Mouse (Mus musculus) activated CD4-positive, CD25-positive, alpha-beta regulatory T cell, adult 4 months (primary cell): ENCODE measurements around the gene Sf3b6. TPM values are rescaled to one million over a fixed set of nuclear protein-coding genes. Genes with fewer than 3 reads are reported as not detected.
A peak's percentile ranks its signal among the peaks of the same experiment; 100 is the strongest.

Source experiments
- ATAC-seq: one replicate; pipeline ENCODE4 v1.8.0; 2017
- polyA plus RNA-seq, 2 experiments: library from polyadenylated mRNA; unstranded; fragments of 100-300 nt; shearing (Covaris generic); gene quantifications; one replicate each; pipeline ENCODE4 v1.2.1; 2017

The Sf3b6 gene
- polyA plus RNA-seq, 2 experiments from 2014 or later = 295 to 357 TPM

DNA sequence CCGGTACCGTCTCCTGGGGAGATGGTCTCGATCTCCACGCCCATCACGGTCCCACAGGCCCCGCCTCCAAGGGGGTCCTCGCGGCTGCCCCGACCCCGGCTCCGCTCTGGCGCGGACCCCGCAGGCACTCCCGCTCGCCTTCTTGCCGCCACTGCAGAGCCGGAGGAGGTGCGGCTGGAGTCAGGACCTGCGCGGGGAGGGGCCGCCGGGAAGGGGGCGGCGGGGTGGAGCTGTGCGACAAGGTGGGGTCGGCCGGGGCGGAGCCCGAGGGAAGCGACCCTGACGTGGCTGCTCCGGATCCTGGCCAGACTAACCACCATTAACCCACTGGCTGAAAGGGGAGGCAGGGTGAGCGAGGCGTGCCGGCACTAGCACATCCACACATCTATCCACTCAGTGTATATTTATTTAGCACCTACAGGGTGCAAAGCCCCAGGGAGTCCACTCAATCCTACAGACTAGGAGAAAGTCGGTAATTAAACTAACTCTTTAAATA, 24.1 kb downstream of the Sf3b6 start, which contains the start of gene Fkbp1b:
TSS of gene Fkbp1b (minus strand) at position 200 of the 496 bp plus-strand sequence.
- no peak for ATAC-seq

DNA sequence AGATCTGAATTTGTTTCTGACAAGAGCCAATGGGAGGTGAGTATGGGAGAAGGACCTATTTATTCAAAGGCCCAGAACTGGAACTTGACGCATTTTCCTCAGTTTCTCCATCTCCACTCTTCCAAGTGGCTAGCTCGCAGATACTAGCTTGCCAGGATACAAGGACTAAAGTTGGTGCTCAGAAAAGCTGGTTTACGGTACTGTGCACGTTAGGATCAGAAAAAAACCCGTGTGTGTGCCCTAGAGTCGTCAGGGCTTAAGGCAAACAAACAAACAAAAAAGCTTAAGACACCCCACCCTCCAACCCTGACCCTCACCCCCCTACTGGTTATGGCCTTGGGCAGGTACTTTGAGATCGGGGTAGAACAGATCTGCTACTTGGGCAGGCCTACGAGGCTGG, 25.1 kb downstream of the Sf3b6 start:
- no peak for ATAC-seq

DNA sequence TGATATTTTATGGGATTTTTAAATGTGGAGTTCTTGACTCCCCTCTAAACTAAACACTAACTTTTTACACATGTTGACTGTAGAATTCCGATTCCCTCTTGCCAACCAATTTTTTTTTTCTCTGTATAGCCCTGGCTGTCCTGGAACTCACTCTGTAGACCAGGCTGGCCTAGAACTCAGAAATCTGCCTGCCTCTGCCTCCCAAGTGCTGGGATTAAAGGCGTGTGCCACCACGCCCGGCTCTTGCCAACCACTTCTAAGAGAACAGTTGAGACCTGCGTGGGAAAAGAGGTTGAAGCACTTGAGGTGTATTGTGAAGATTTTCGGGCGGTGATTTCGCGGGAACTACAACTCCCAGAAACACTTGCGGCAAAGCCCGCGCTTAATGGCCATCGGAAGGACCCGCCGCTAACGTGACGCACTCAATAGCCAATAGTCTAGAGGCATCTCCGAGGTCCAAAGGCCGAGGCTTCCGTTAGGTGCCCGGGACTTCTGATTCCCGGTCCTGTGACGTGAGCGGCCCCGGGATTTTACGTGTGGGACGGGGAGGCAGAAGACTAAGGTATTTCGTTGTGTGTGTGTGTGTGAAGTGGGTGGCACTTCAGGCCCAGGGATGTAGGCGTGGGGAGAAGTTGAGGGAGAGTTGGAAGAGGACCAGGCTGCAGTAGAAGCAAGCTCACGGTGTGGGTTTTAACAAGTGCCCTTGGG, 25.7 kb downstream of the Sf3b6 start, which contains the start of gene Wdcp:
TSS of gene Wdcp (plus strand) at position 414 of the 708 bp plus-strand sequence.
- ATAC-seq = peak; percentile 89

GRCm38 (mm10) chr12:4843741-4844140, 26.4 kb downstream of the Sf3b6 start:
- ATAC-seq = peak; percentile 47

- no peak for ATAC-seq
Measured at GRCm38 (mm10) chr12:4856160-4856559, 38.8 kb downstream of the Sf3b6 start.

DNA sequence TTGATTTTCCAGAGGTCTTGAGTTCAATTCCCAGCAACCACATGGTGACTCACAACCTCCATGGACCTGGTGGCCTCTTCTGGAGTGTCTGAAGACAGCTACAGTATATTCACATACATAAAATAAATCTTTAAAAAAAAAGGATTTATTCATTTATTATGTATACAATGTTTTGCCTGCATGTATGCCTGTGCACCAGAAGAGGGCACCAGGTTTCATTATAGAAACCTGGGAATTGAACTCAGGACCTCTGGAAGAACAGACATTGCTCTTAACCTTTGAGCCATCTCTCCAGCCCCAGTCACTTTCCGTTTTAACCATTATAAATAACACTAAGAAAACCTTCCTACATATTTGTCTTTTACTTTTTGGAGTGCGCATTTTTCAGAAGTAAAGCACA, 39.5 kb downstream of the Sf3b6 start:
- no peak for ATAC-seq

DNA sequence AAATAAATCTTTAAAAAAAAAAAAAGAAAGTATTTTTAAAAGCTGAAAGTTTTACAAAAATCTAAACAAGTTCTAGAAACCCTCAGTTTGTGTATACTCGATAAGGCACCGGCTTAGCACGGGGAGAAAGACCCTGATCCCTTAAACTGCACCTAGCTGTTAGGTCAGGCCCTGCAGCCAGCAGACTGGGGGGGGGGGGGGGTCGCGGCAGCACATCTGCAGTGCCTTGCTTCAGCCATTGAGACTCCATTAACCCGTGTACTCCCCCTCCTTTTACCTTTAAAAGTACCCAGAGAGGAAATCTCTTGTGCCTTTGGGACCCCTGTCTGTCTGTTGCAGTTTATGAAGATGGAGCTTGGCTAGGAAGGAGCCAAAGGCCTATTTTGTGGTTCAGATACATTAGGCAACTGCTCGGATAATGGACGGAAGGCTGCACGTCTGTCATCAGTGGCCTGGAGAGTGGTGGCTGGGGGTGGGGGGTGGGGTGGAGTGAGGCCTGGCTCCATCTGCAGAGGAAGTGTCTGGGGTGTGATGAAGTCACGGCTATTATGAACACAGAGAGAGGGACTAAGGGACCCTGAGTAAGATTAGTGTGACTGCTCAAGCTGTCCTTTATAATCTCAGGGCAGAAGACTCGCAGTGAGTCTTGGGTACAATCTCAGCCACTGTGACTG, 42.0 kb downstream of the Sf3b6 start:
- ATAC-seq = no peak

- ATAC-seq = no peak
Measured at GRCm38 (mm10) chr12:4862672-4863071, 45.3 kb downstream of the Sf3b6 start.

- no peak for ATAC-seq
Measured at GRCm38 (mm10) chr12:4863654-4864337, 46.5 kb downstream of the Sf3b6 start.

DNA sequence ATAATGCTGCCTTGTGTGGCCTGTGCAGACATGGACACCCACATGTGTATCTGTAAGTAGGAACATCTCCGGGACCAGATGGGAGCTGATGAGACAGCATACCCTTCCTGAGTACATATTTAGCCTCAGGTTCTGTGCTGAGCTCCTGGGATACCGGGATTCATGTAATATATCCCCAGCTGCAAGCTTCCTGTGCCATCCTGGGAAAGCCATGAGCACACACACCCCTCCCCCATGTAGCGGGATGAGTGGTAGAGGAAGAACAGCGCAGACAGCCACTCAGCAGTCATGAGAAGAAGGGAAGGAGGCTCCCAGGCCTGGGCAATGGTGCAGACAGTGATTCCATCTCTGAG, 47.0 kb downstream of the Sf3b6 start:
- no peak for ATAC-seq

DNA sequence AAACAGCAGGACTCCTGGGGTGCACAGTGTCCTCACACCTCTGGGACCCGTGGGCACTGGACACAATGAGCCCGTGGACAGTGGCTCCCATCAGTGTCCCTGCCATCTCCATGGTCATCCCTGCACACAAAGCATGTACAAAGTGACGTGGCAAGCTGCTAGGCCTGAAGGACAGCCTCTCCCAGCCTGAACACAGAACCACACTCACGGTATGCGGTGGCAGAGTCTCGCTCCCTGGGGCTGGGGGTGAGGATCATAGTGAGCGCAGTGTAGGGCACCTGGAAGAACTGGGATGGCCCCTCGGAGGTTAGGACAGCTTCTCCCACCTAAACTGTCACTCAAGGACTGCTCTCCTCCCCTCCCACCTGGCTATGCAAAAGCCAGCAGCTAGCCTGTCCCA, 51.6 kb downstream of the Sf3b6 start:
- no peak for ATAC-seq

GRCm38 (mm10) chr12:4871260-4871659, 53.9 kb downstream of the Sf3b6 start:
- ATAC-seq = no peak

- no peak for ATAC-seq
Measured at GRCm38 (mm10) chr12:4872273-4872672, 54.9 kb downstream of the Sf3b6 start.

DNA sequence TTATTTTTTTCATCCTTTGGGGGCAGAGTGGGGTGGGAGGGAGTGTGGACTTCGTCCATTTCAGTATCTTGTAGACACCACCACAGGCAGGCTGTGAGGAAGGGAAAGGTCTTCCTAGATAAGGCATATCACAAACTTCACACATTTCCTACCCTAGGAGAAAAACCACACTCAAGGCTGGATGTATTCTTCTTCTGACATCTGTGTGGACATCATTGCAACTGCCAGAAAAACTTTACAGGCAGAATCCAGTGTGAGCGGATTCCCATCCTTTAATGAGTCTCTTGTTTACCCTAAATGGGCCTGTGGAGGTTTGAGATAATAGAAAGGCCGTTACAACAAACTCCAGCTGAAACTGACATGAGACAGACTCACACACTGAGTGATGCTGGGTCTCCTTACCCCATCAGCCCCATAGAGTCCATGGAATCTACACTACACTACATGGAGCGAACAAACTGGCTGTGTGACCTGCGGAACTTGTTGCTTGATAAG, 55.7 kb downstream of the Sf3b6 start:
- ATAC-seq = no peak

GRCm38 (mm10) chr12:4873531-4873930, 56.2 kb downstream of the Sf3b6 start:
- ATAC-seq = no peak

- ATAC-seq = peak; percentile 93
Measured at GRCm38 (mm10) chr12:4874161-4874927, 57.0 kb downstream of the Sf3b6 start, which contains the start of gene Mfsd2b. Mfsd2b (minus strand) TSS chr12:4874359.

GRCm38 (mm10) chr12:4875623-4876022, 58.3 kb downstream of the Sf3b6 start:
- ATAC-seq = no peak

Other genes with a start within 250 kb of the Sf3b6 start
- 10 to 100 TPM; 49.0 to 54.6 TPM for gene Itsn2, start 224.9 kb upstream of the Sf3b6 start, polyA plus RNA-seq
- not detected for gene Gm3625, start 224.6 kb upstream of the Sf3b6 start, polyA plus RNA-seq
- gene Fam228a, start 79.1 kb upstream of the Sf3b6 start, polyA plus RNA-seq = not detected
- gene Pfn4, start 48.5 kb upstream of the Sf3b6 start, polyA plus RNA-seq = not detected
- gene Fam228b, start 48.3 kb upstream of the Sf3b6 start, polyA plus RNA-seq = not detected
- gene Fkbp1b, start 24.0 kb downstream of the Sf3b6 start, polyA plus RNA-seq = not detected
- gene Wdcp, start 25.8 kb downstream of the Sf3b6 start, polyA plus RNA-seq = 10 to 100 TPM; 10.1 to 11.6 TPM
- gene Mfsd2b, start 56.8 kb downstream of the Sf3b6 start, polyA plus RNA-seq = under 1 TPM; 0.16 to 0.25 TPM
- 10 to 100 TPM; 12.1 to 15.2 TPM for gene Ubxn2a, start 90.2 kb downstream of the Sf3b6 start, polyA plus RNA-seq
- gene Atad2b, start 99.8 kb downstream of the Sf3b6 start, polyA plus RNA-seq = 10 to 100 TPM; 12.4 to 14.4 TPM